Mouse (Mus musculus): ENCODE results near the gene Rab11fip5.
A peak's percentile ranks its signal among the peaks of the same experiment; 100 is the strongest.

Gene Rab11fip5

DNA sequence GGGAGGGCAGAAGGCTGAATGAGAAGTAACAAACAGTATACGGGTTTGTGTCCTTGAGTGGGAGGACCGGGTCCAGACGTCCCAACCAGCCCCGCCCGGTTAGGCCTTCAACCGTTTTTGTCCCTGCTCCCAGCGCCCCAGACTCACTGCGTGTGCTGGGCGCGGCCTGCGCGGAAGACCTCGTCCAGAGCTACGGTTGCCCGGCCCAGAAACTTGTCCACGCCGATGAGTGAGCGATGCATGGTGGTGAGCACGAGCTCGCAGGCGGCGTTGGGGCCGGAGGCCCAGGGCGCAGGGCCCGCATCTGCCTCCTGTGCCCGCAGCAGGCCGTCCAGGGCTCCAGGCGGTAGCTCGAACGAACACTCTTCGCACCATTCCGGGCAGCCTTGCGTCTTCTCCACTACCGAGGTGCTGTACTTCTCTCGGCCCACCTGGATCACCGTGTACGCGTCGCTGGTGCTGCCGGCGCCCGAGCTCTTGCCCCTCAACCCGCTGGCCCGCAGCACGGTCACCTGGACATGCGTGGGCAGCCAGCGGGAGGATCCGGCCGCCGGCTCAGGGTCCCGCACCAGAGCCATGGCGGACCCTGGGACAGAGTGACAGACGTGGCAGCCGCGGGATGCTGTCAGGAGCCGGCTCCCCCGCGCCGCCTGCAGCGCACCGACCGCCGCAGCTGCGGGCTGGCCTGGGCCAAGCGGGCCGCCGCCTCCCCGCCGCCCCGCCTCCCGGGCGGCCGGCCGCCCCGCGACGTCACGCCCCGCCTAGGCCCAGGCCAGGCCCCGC lies at the start of gene Rab11fip5:
Rab11fip5 (minus strand) TSS at position 684 of the 783 bp plus-strand sequence.
- DNase-seq (ENCODE audit: low read depth, low spot score) = peak; percentile 62

DNA sequence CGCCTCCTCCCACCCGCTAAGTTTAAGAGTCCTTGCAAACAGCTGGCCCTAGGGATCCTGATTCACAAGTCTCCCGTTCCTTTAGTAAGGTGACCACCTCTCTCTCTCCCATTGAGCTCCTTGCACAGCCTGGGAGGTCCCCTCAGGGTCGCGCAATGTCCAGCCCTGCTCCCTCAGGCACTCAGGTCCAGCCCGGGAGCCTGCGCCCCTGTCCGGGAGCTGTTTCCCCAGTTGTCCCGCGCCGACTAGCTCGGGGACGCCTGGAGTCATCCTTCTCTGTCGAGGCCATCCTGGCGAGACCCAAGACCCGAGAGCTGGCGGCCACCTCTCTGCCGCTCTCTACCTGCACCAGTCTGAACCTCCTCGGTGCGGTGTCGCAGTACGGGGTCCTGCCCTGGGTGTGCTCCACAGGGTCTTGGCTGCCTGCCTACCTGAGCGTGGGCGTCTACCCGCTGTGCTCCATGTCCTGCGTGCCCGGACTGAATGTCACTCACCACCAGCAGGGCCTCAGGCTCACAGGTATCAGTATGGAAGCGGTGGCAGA lies 49.5 kb upstream of the Rab11fip5 start, which contains the start of gene Noto:
Noto (plus strand) TSS at position 51 of the 544 bp plus-strand sequence.
- DNase-seq (ENCODE audit: low read depth, low spot score) = no peak

DNA sequence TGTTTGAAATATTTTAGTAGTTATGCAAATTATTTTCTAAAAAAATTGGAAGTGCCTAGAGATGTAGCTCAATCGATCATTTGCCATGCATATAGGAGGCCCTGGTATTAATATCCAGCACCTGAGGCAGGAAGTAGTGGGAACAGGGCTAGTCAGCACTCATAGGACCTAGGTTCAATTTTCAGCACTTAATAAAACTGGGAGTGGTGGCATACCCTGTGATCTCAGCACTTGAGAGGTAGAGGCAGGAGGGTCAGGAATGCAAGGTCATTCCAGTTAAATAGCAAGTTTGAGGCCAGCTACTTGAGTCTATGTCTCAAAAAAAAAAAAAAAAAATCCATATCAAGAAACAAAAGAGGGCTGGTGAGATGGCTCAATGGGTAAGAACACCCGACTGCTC lies 44.7 kb upstream of the Rab11fip5 start:
- DNase-seq (ENCODE audit: low read depth, low spot score) = no peak

- DNase-seq (ENCODE audit: low read depth, low spot score) = no peak
These were observed 41.4 kb upstream of the Rab11fip5 start for GRCm38 (mm10) chr6:85415829-85416228.

- peak; percentile 91 for DNase-seq (ENCODE audit: low read depth, low spot score)
These were observed 36.4 kb upstream of the Rab11fip5 start for GRCm38 (mm10) chr6:85410771-85411273.

DNA sequence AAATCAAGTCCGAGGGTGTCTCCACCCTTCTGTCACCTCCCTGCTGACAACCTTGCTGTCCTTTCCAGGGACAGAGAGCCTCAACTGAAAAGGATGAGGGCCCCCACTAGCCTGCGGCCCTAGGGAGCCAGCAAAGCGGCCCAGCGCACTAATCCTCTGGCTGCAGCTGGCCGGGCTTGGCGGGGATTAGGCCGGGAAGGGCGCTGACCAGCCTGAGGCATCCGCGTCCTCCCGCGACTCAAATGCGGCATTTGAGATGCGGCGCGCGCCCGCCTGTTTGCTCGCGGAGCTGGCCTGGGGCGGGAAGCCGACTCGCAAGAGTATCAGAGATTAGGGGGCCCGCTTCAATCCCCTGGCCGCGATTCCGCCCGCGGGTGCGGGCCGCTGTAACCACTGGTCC lies 34.6 kb upstream of the Rab11fip5 start:
- DNase-seq (ENCODE audit: low read depth, low spot score) = no peak

GRCm38 (mm10) chr6:85403039-85403438 lies 28.6 kb upstream of the Rab11fip5 start:
- no peak for DNase-seq (ENCODE audit: low read depth, low spot score)

GRCm38 (mm10) chr6:85402613-85403012 lies 28.2 kb upstream of the Rab11fip5 start:
- DNase-seq (ENCODE audit: low read depth, low spot score) = no peak

- DNase-seq (ENCODE audit: low read depth, low spot score) = no peak
These were observed 25.3 kb upstream of the Rab11fip5 start for GRCm38 (mm10) chr6:85399715-85400114.

DNA sequence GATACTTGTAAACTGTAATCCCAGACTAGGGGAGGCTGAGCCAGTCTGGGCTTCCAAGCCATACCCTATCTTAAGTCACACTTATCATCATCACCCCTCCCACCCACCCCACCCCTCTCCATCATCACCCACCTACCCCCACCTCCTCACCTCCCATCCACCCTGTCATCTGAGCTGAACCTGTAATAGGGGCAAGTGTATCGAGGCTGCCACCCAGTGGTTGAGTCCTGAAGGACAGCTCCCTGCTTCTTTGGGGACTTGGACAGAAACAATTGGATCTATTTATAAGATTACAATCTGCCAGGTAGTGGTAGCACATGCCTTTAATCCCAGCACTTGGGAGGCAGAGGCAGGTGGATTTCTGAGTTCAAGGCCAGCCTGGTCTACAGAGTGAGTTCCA lies 22.7 kb upstream of the Rab11fip5 start:
- peak; percentile 75 for DNase-seq (ENCODE audit: low read depth, low spot score)

DNA sequence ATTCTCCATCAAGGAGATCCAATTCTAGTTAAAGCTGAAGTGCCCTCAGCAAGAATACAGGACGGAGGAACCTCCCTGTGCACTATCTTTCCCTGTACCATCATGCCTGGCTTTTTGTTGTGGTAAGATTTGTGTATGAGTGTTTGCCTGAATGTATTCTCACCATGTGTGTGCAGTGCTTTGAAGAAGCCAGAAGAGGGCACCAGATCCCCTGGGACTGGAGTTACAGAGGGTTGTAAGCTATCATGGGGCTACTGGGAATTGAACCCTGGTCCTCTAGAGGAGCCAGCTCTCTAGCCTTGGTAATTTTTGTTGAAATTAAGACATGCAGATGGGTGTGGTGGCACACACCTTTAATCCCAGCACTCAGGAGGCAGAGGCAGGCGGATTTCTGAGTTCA lies 20.9 kb upstream of the Rab11fip5 start:
- DNase-seq (ENCODE audit: low read depth, low spot score) = no peak

- DNase-seq (ENCODE audit: low read depth, low spot score) = peak; percentile 89
These were observed 17.4 kb upstream of the Rab11fip5 start for GRCm38 (mm10) chr6:85391803-85392202.

- no peak for DNase-seq (ENCODE audit: low read depth, low spot score)
These were observed 14.2 kb upstream of the Rab11fip5 start for GRCm38 (mm10) chr6:85388608-85389007.

GRCm38 (mm10) chr6:85382791-85383190 lies 8.4 kb upstream of the Rab11fip5 start:
- DNase-seq (ENCODE audit: low read depth, low spot score) = peak; percentile 91

DNA sequence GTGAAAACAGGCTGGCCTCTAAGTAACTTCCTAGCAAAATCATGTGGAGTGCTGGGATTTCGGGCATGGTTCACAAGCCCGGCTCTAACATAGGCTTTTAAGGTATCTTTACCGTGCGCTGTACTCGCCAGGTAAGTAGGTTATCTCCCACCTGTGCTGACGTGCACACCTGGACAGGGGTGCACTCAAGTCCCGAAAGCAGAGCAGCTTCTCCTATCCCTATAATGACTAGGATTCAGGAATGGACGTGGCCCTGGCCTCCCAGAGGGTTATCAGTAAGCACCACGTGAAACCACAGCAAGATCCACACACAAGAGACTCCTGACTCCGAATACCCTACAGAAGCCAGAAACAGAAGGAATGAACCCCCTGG lies 7.2 kb upstream of the Rab11fip5 start:
- no peak for DNase-seq (ENCODE audit: low read depth, low spot score)

- DNase-seq (ENCODE audit: low read depth, low spot score) = peak; percentile 61
These were observed 6.6 kb upstream of the Rab11fip5 start for GRCm38 (mm10) chr6:85380901-85381647.

GRCm38 (mm10) chr6:85380201-85380900 lies 5.9 kb upstream of the Rab11fip5 start:
- peak; percentile 97 for DNase-seq (ENCODE audit: low read depth, low spot score)

GRCm38 (mm10) chr6:85378629-85379028 lies 4.2 kb upstream of the Rab11fip5 start:
- DNase-seq (ENCODE audit: low read depth, low spot score) = no peak

- DNase-seq (ENCODE audit: low read depth, low spot score) = no peak
These were observed 3.4 kb upstream of the Rab11fip5 start for GRCm38 (mm10) chr6:85377876-85378275.

DNA sequence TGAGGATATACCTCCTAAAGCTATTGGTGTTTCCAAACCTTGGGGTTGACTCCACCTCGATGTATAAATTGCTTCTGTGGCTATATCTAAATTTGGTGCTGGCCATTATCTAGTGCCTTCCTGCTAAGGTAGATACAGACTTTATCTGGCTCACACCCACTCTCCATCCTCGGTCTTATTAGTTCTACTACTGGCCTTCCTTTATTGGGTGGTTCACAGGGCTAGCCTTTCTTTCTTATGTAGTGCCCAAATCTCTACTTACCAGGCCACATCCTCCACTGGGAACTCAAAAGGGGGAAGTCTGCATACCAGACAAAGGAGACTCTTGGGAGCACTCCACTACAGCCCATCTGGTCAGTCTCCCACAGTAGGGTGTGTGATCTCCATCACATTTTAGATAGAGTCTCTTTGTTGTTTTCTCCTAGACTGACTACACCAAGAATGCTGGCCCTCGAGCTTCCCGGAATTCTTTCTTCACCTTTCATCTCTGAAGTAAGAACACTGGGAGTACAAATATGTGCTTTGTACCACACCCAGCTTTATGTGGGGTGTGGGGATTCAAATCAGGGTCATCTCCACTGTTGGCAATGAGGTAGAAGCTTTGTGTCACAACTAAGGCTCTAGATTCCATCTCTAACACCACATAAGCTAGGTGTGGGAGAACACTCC lies 2.8 kb upstream of the Rab11fip5 start:
- no peak for DNase-seq (ENCODE audit: low read depth, low spot score)

DNA sequence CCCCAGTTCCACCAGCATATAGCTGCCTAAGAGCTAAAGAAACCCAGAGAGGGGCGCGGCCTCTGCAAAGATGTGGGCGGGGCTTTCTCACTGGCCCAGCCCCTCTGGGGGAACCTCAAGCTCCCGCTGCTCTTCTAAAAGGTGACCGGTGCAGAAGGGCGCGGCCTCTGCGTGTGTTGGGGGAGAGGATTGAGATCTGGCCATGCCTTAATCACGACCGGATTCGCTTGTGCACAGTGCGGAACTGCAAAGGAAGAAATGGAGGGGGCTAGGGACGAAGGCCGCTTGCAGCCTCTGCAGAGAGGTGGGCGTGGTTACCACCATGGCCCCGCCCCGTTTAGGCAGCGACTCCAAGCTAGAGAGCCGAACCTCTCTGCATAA lies 290 bp upstream of the Rab11fip5 start:
- DNase-seq (ENCODE audit: low read depth, low spot score) = peak; percentile 98
